Mouse (Mus musculus) adrenal gland, postnatal 10 days (tissue): ENCODE measurements around the gene Gm49405. TPM values are rescaled to one million over a fixed set of nuclear protein-coding genes. Genes with fewer than 3 reads are reported as not detected.

Experiments used
- DNase-seq: peaks from one replicate; pipeline ENCODE4 v3.0.0; 2021; ENCODE audit warnings: mixed read lengths
- total RNA-seq, 2 experiments: library from RNA; stranded (reverse); gene quantifications; 2 replicates each; pipeline ENCODE4 v1.2.3; 2021

The Gm49405 gene
- total RNA-seq, 2 experiments from 2014 or later, result 0.72 to 1.9 TPM

- peak; percentile 84 for DNase-seq
Measured at GRCm38 (mm10) chr19:4051741-4052515, 51.5 kb downstream of the Gm49405 start.

GRCm38 (mm10) chr19:4052516-4053030, 52.1 kb downstream of the Gm49405 start:
- no peak for DNase-seq

GRCm38 (mm10) chr19:4054613-4055012, 54.2 kb downstream of the Gm49405 start:
- DNase-seq, result no peak

Other genes starting within 250 kb of the Gm49405 start
- 10 to 100 TPM; 42.2 to 55.8 TPM for gene Kmt5b, start 233.2 kb upstream of the Gm49405 start, total RNA-seq
- 10 to 100 TPM; 46.6 to 53.1 TPM for gene Chka, start 148.9 kb upstream of the Gm49405 start, total RNA-seq
- 10 to 100 TPM; 40.7 to 52.9 TPM for gene Tcirg1, start 93.5 kb upstream of the Gm49405 start, total RNA-seq
- 100 to 1,000 TPM; 409 to 436 TPM for gene Ndufs8, start 87.9 kb upstream of the Gm49405 start, total RNA-seq
- 10 to 100 TPM; 50.9 to 71.0 TPM for gene Aldh3b1, start 70.8 kb upstream of the Gm49405 start, total RNA-seq
- 10 to 100 TPM; 42.5 to 47.5 TPM for gene Unc93b1, start 65.4 kb upstream of the Gm49405 start, total RNA-seq
- gene Aldh3b3, start 42.0 kb upstream of the Gm49405 start, total RNA-seq, result under 1 TPM; 0.63 to 0.76 TPM
- gene Aldh3b2, start 28.3 kb upstream of the Gm49405 start, total RNA-seq, result 10 to 100 TPM in 1 of 2 experiments, 1 to 10 TPM in 1; 8.9 to 11.2 TPM
- gene Acy3, start 14.1 kb upstream of the Gm49405 start, total RNA-seq, result 10 to 100 TPM; 32.0 to 33.3 TPM
- gene Tbx10, start 7.9 kb upstream of the Gm49405 start, total RNA-seq, result not detected
- 10 to 100 TPM; 39.4 to 40.5 TPM for gene Nudt8, start within 50 bp of the Gm49405 start, total RNA-seq
- gene Doc2g, start 2.7 kb downstream of the Gm49405 start, total RNA-seq, result 1 to 10 TPM; 1.3 to 3.0 TPM
- 100 to 1,000 TPM; 683 to 759 TPM for gene Ndufv1, start 12.2 kb downstream of the Gm49405 start, total RNA-seq
- 100 to 1,000 TPM; 270 to 316 TPM for gene Gstp1, start 37.4 kb downstream of the Gm49405 start, total RNA-seq
- 10 to 100 TPM; 34.9 to 50.2 TPM for gene Gstp2, start 45.4 kb downstream of the Gm49405 start, total RNA-seq
- 10 to 100 TPM; 42.6 to 90.1 TPM for gene Gstp3, start 58.9 kb downstream of the Gm49405 start, total RNA-seq
- under 1 TPM in 1 of 2 experiments, not detected in 1; 0.63 TPM for gene Cabp2, start 81.0 kb downstream of the Gm49405 start, total RNA-seq
- gene Cdk2ap2, start 96.6 kb downstream of the Gm49405 start, total RNA-seq, result 10 to 100 TPM; 56.3 to 64.1 TPM
- 10 to 100 TPM; 59.7 to 75.1 TPM for gene Pitpnm1, start 99.4 kb downstream of the Gm49405 start, total RNA-seq
- 10 to 100 TPM; 71.5 to 73.4 TPM for gene Aip, start 125.2 kb downstream of the Gm49405 start, total RNA-seq
- gene Gpr152, start 139.2 kb downstream of the Gm49405 start, total RNA-seq, result not detected
- 1 to 10 TPM in 1 of 2 experiments, under 1 TPM in 1; 0.69 to 1.9 TPM for gene Cabp4, start 143.4 kb downstream of the Gm49405 start, total RNA-seq
- gene Coro1b, start 148.0 kb downstream of the Gm49405 start, total RNA-seq, result 100 to 1,000 TPM; 185 to 193 TPM
- 10 to 100 TPM; 11.5 to 14.0 TPM for gene Ptprcap, start 153.0 kb downstream of the Gm49405 start, total RNA-seq
- gene Rps6kb2, start 162.7 kb downstream of the Gm49405 start, total RNA-seq, result 10 to 100 TPM; 26.5 to 38.2 TPM
- gene Carns1, start 174.9 kb downstream of the Gm49405 start, total RNA-seq, result 1 to 10 TPM; 4.8 to 8.8 TPM
- 1 to 10 TPM; 4.2 to 6.6 TPM for gene Tbc1d10c, start 190.7 kb downstream of the Gm49405 start, total RNA-seq
- gene Ppp1ca, start 191.4 kb downstream of the Gm49405 start, total RNA-seq, result 100 to 1,000 TPM; 411 to 414 TPM
- gene Rad9a, start 201.0 kb downstream of the Gm49405 start, total RNA-seq, result 10 to 100 TPM in 1 of 2 experiments, 1 to 10 TPM in 1; 7.4 to 10.8 TPM
- 1 to 10 TPM; 8.3 to 9.8 TPM for gene Clcf1, start 213.6 kb downstream of the Gm49405 start, total RNA-seq
- gene AC109138.7, start 213.7 kb downstream of the Gm49405 start, total RNA-seq, result not detected
- 10 to 100 TPM; 34.7 to 35.6 TPM for gene Pold4, start 231.3 kb downstream of the Gm49405 start, total RNA-seq